Mouse (Mus musculus) spleen, postnatal 4 days (tissue): ENCODE data around the gene Fam162a.
A peak's percentile ranks its signal among the peaks of the same experiment; 100 is the strongest.
"Not testable (repeated sequence)": the region's sequence is repeated elsewhere in the genome, so short reads cannot be mapped to it uniquely, and the experiment has no call there.

Experiments used
- DNase-seq, 2 experiments: peaks; one replicate each; pipeline ENCODE4 v3.0.0; 2022; ENCODE audit warnings: low spot score in 2 of 2

Fam162a gene

GRCm38 (mm10) chr16:36062534-36062933 is 8.9 kb downstream of the Fam162a start:
- DNase-seq, result not testable (repeated sequence)

DNA sequence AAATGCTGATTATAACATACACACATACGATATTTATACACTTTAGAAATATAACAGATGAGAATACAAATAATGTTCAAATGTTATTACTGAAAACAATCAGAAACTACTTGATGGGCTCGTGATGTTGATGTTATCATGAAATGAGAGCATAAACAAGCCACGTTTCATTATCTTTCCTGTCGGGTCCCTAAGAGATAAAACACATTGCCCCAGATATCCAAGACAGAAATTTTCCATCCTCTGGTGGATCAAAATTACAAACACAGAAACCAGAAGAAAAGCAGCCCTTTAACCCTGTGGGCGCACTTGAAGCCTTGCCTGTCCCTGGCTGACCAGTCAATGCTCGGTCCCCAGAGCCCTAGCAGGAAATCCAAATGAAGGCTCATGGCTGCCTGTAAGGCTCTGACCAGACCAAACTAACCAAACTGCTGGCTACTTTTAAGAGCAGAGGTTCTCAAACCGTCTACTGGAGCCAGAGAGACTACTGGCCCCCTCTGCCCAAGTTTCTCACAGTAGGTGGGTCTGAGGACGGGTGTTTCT is 13.4 kb downstream of the Fam162a start:
- DNase-seq, result no peak

GRCm38 (mm10) chr16:36056416-36056815 is 15.0 kb downstream of the Fam162a start:
- DNase-seq, result no peak

DNA sequence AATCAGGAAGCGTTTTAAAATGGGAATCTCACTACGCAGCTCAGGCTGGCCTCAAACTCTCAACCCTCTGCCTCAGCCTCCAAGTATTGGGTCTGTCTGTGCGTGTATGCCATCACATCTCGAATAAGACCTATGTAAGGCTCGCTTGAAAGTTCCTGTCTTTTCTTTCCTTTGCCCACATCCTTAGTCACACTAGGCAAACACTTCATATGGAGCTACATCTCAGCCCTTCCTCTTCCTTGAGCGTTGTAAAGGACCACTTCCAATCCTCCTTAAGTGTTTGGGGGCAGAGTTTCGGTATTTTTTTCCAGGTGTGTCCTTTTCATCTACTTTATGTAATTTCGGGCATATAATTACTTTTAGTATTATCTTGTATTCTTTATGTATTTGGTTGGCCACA is 16.5 kb downstream of the Fam162a start:
- no peak for DNase-seq

DNA sequence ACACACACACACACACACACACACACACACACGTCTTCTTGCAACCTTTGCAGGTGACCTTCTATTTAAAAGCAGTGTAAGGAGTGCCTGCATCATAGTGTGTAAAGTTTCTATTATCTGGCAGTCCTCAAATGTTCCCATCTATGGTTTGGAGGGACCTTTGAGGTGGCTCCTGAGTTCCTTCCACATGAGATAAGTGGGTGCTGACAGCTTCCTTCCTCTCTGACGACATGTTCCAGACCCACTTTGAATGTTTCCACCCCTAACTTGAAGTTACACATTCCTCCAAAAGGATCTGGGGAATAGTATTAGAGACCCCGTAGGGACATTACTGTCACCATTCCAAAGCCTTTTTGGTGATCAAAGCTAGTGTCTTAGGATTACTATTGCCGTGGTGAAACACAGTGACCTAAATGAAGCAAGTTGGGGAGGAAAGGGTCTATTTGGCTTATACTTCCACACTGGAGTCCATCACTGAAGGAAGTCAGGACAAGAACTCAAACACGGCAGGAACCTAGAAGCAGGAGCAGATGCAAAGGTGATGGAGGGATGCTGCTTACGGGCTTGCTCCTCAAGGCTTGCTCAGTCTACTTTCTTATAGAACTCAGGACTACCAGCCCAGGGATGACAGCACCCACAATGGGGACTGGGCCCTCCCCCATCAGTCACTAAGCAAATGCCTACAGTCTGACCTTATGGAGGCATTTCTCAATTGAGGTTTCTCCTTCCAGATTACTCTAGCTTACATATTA is 17.7 kb downstream of the Fam162a start:
- no peak for DNase-seq

- no peak for DNase-seq
Observed at GRCm38 (mm10) chr16:36051491-36051890, 19.9 kb downstream of the Fam162a start.

DNA sequence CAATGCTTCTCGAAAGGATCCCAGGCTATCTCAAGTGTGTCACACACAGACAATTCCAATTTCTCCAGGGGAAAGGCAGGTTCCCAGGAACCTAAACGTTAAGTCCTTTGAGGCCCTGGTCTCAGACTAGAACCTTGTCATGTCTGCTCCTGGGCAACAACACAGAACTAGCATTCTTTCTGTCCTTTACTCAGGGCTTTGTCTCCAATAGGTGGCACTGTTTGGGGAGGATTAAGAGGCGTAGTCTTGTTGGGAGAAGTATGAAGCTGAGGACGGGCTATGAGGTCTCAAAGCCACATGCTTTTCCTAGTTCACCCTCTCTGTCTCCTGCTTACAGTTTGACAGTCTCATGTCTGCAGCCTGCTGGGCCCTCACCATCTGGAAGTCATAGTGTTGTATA is 23.9 kb downstream of the Fam162a start:
- DNase-seq, result no peak

DNA sequence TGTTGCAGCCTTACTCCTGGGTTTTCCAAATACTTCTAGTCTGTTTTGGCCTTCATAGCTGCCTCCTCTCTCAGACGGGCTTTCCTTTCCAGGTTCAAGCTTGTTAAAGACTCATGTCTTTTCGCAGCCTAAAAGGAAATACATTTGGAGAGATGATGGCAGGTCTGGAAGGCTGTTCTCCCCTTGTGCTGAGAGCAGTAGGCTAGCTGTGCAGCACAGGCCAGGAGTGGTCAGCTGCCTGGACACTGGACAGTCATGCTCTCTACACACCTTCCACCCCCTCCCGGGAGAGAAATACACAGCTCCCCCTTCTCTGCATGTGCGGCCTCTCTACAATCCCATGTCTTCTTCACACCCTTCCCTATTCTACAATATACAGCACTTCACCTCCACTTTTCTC is 27.4 kb downstream of the Fam162a start:
- DNase-seq, result no peak

DNA sequence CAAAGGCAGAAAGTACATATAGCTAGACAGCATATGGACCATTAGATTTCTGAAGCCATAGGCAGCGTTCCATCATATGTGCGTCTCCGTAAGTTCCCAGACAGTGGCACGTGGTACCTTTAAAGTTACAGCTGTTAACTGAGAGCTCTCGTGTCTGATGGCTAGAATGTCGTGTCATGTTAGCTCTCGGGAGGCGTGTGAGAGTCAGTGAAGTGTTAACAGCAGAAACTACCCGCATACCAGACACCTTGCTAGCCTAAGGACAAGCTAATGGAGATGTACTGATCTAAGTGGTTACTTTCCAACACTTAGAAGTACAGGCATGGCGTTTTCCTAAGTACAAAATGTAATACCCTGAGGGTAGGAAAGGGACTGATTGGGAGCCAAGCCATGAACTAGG is 28.3 kb downstream of the Fam162a start:
- DNase-seq, result no peak

DNA sequence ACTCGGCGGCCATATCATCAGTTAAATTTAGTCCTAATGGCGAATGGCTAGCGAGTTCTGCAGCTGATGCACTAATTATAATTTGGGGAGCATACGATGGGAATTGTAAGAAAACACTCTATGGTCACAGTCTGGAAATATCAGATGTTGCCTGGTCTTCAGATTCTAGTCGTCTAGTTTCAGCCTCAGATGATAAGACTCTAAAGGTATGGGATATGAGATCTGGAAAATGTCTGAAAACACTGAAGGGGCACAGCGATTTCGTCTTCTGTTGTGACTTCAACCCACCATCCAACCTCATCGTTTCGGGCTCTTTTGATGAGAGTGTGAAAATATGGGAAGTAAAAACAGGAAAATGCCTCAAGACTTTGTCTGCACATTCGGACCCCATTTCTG is 29.8 kb downstream of the Fam162a start:
- DNase-seq, result no peak

DNA sequence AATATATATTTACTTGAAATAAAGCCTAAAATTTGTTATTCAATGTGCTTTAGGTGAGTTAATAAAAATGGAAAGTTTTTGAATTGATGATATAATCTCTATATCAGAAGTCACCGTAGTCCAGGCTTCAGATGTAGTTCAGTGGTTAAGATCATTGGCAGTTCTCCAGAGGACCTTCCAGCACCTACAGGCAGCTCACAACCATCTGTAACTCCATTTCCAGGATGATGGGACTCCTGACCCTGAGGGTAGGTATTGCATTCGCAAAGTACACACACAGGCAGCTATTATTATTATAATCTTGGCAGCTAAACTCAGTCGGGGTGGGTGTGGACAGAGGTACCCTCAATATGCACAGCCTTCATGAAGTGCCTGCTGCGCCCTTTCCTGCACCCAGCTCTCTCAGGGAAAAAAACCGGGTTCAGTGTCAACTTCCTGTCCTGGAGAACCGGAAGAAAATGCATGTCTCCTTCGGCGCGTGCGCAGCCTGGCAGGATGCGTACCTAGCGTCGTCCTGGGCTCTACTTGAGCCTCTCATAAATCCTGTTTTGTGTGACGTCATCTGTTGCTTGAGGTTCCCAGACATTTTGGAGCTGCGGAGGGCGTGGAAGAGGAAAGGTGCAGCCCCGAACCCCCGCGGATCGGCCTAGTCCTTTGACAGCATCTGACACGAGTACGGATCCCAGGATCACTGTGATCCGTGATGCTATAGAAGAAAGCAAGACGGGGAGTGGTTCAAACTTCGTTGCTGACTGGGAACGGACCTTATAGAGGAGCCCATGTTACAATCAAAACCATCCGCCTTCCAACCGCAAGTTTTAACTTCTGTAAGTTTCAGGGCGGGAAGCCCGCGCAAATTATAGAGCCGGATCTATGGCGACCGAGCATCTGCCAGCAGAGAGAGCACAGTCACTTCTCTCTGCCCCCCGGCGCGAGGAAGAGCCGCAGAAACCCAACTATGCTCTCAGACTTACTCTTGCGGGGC is 30.5 kb downstream of the Fam162a start, which contains the start of gene Wdr5b:
Gene Wdr5b, plus strand, starts transcription at position 551 of the 985 bp plus-strand sequence.
- peak; percentile 83 to 88 for DNase-seq

- DNase-seq, result not testable (repeated sequence)
Observed at GRCm38 (mm10) chr16:36028120-36028519, 43.3 kb downstream of the Fam162a start.

DNA sequence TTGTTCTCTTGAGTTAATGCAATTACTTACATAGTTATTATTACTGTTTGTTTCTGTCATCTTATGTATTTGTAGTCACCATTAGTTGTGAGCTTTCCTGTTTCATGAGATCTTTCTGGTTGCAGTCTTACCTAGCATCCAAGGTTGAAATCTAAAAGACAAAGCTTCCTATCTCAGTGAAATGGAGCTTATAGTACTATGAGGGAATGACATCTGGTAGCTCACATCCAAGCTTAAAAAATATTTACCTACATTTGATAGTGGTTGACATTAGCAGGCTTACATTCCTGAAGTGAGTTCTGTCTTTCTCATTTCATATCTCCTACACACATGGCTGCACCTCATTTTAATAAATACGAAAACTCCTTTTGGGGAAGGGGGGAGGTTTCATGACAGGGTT is 55.1 kb downstream of the Fam162a start:
- no peak for DNase-seq

DNA sequence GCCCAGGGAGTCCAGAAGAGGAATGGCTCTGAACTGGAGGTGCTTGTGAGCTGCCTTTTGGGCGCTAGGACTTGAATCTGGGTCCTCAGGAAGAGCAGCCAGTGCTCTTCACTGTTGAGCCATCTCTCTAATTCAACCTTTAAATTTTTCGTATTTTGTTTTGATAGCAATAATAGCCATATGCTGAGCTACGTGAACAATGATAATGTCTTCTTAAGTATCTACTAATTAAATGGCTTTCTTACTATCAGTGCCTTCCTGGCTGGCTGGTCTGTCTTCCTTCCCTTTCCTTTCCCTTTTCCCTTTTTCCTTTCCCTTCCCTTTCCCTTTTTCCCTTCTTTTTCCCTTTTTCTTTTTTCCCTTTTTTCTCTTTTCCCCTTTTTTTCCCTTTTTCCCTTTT is 63.0 kb downstream of the Fam162a start:
- no peak for DNase-seq

DNA sequence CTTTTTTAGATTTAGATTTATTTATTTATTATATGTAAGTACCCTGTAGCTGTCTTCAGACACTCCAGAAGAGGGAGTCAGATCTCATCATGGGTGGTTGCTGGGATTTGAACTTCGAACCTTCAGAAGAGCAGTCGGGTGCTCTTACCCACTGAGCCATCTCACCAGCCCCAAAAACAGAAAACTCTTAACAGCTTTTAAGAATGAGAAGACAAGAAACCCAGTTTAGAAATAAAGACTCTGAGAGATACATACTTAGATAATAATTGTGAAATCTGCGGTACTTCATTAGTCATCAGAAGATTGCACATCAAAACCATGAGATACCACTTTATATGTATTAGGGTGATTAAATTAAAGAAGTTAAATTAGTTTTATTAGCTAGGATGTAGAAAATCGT is 72.5 kb downstream of the Fam162a start:
- DNase-seq, result not testable (repeated sequence)
